Mouse (Mus musculus) urinary bladder, adult 18-20 months (tissue): ENCODE results near the gene Arhgap44.

Source experiments
- DNase-seq, 2 experiments: peaks; one replicate each; pipeline ENCODE4 v3.0.0; 2022; ENCODE audit warnings: low spot score in 2 of 2, mixed read lengths in 2 of 2

The Arhgap44 gene

GRCm38 (mm10) chr11:65088451-65089222 is 74.1 kb downstream of the Arhgap44 start:
- peak; percentile 8 to 30 for DNase-seq

GRCm38 (mm10) chr11:65080761-65081160 is 82.0 kb downstream of the Arhgap44 start:
- DNase-seq, result no peak

GRCm38 (mm10) chr11:65080274-65080673 is 82.5 kb downstream of the Arhgap44 start:
- no peak for DNase-seq

- no peak for DNase-seq
Measured at GRCm38 (mm10) chr11:65069609-65070008, 93.2 kb downstream of the Arhgap44 start.

GRCm38 (mm10) chr11:65069051-65069450 is 93.7 kb downstream of the Arhgap44 start:
- DNase-seq, result no peak

- DNase-seq, result no peak
Measured at GRCm38 (mm10) chr11:65065201-65065600, 97.6 kb downstream of the Arhgap44 start.

GRCm38 (mm10) chr11:65061437-65061836 is 101.3 kb downstream of the Arhgap44 start:
- DNase-seq, result no peak

- DNase-seq, result no peak
Measured at GRCm38 (mm10) chr11:65059531-65059930, 103.2 kb downstream of the Arhgap44 start.

GRCm38 (mm10) chr11:65058224-65058908 is 104.4 kb downstream of the Arhgap44 start:
- no peak for DNase-seq

- no peak for DNase-seq
Measured at GRCm38 (mm10) chr11:65055596-65055995, 107.2 kb downstream of the Arhgap44 start.

- DNase-seq, result no peak
Measured at GRCm38 (mm10) chr11:65054216-65054615, 108.5 kb downstream of the Arhgap44 start.

- no peak for DNase-seq
Measured at GRCm38 (mm10) chr11:65050819-65051218, 111.9 kb downstream of the Arhgap44 start.

GRCm38 (mm10) chr11:65049090-65049489 is 113.7 kb downstream of the Arhgap44 start:
- DNase-seq, result no peak

GRCm38 (mm10) chr11:65040556-65040955 is 122.2 kb downstream of the Arhgap44 start:
- DNase-seq, result no peak

- no peak for DNase-seq
Measured at GRCm38 (mm10) chr11:65039517-65040095, 123.2 kb downstream of the Arhgap44 start.

GRCm38 (mm10) chr11:65038996-65039395 is 123.8 kb downstream of the Arhgap44 start:
- DNase-seq, result no peak

- no peak for DNase-seq
Measured at GRCm38 (mm10) chr11:65032221-65032620, 130.5 kb downstream of the Arhgap44 start.

- no peak for DNase-seq
Measured at GRCm38 (mm10) chr11:65030201-65030600, 132.6 kb downstream of the Arhgap44 start.

GRCm38 (mm10) chr11:65028049-65028448 is 134.7 kb downstream of the Arhgap44 start:
- DNase-seq, result no peak

- DNase-seq, result no peak
Measured at GRCm38 (mm10) chr11:65022771-65023170, 140.0 kb downstream of the Arhgap44 start.

GRCm38 (mm10) chr11:65020744-65021143 is 142.0 kb downstream of the Arhgap44 start:
- no peak for DNase-seq

GRCm38 (mm10) chr11:65016754-65017153 is 146.0 kb downstream of the Arhgap44 start:
- no peak for DNase-seq

- DNase-seq, result no peak
Measured at GRCm38 (mm10) chr11:65013906-65014305, 148.9 kb downstream of the Arhgap44 start.
